Mouse (Mus musculus) embryonic fibroblast, embryonic 13.5 days (primary cell): ENCODE data around the gene Olfr904. TPM values are rescaled to one million over a fixed set of nuclear protein-coding genes. Genes with fewer than 3 reads are reported as not detected.
"Not testable (repeated sequence)": the region's sequence is repeated elsewhere in the genome, so short reads cannot be mapped to it uniquely, and the experiment has no call there.

ENCODE experiments used
- H3K27ac ChIP-seq: 2 replicates; pipeline ENCODE4 v1.5.1; 2012; ENCODE audit warnings: low read length, control low read depth, inconsistent platforms; ENCODE audit not compliant: insufficient read depth
- H3K4me1 ChIP-seq: 2 replicates; pipeline ENCODE4 v1.6.1; 2011; ENCODE audit warnings: low read length; ENCODE audit not compliant: control insufficient read depth, insufficient read depth
- H3K4me3 ChIP-seq: 2 replicates; pipeline ENCODE4 v1.5.1; 2011; ENCODE audit warnings: mild to moderate bottlenecking, control low read depth, low read length; ENCODE audit not compliant: insufficient read depth
- CTCF ChIP-seq: IDR thresholded peaks from 2 replicates; pipeline ENCODE4 v1.5.1; 2011; ENCODE audit warnings: mild to moderate bottlenecking, control low read depth, low read length, moderate library complexity, borderline replicate concordance; ENCODE audit not compliant: insufficient read depth
- POLR2A ChIP-seq: IDR thresholded peaks from 2 replicates; pipeline ENCODE4 v1.6.1; 2011; ENCODE audit warnings: low read depth, mild to moderate bottlenecking, control low read depth, low read length, moderate library complexity
- polyA plus RNA-seq: library from polyadenylated mRNA; stranded (reverse); fragments of >200 nt; gene quantifications from 2 replicates; pipeline ENCODE4 v1.2.4, GENCODE M21; 2011; ENCODE audit warnings: low read depth; ENCODE audit not compliant: missing spikeins, insufficient read length

Gene Olfr904
- not detected in 2 replicates for polyA plus RNA-seq

- H3K27ac ChIP-seq = no peak within 1 kb of the TSS
- no peak within 1 kb of the TSS for H3K4me3 ChIP-seq
- no peak for TF ChIP-seq CTCF
- TF ChIP-seq POLR2A = no peak
- H3K4me1 ChIP-seq = no peaks in the 10 kb centered on the region
These were observed at the start of gene Olfr904 for GRCm38 (mm10) chr9:38462844-38463243. Gene Olfr904, plus strand, starts transcription at chr9:38463144.

GRCm38 (mm10) chr9:38413502-38413901, 49.4 kb upstream of the Olfr904 start:
- not testable (repeated sequence) for H3K4me1 ChIP-seq, H3K4me3 ChIP-seq, H3K27ac ChIP-seq

DNA sequence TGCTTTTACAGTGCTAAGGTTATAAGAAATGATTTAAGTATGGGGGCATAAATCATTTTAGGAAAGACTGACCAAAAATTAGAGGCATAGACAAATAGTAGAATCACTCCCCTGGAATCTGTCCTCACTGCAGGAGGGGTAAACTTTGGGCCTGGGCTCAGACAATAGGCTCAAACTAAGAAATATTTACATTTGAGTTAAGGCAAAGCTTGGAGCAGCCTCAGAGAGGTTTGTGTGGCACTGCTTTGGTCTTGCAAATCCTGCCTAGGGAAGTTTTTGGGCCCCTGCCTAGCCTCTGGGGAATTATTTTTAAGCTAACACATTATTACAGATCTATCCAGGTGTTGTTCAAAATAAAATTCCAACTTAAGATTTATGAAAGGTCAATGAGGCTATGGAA, 39.1 kb upstream of the Olfr904 start:
- no peak overlapping the region for H3K27ac ChIP-seq
- H3K4me1 ChIP-seq = no peaks in the 10 kb centered on the region
- no peak for TF ChIP-seq POLR2A
- TF ChIP-seq CTCF = no peak
- no peak overlapping the region for H3K4me3 ChIP-seq

GRCm38 (mm10) chr9:38427026-38427425, 35.9 kb upstream of the Olfr904 start:
- TF ChIP-seq CTCF (no peak), POLR2A (no peak)
- H3K27ac ChIP-seq = no peak overlapping the region
- H3K4me3 ChIP-seq = no peak overlapping the region

DNA sequence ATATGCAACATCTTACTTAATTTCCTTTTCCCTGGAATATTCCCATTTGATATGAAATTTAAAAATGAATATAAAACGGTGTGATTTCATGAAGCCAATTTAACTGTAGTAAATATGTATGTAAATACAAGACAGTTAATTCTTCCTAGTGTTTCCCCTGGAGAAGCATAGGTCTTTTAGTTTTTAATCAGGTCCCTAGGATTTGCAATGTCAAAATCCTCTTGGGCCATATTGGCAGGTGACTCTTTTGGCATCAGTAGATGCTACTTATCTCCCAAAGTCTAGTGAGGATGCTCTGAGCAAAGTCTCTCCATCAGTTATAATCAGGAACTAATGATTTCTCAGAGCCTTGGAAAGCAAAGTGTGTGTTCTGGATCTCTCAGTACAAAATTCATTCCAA, 33.8 kb upstream of the Olfr904 start, which contains the start of gene Olfr901:
Olfr901 (plus strand) TSS at position 301 of the 400 bp plus-strand sequence.
- Histone ChIP-seq H3K4me3 (no peak within 1 kb of the TSS), H3K4me1 (no peaks in the 10 kb centered on the region), H3K27ac (no peak within 1 kb of the TSS)
- TF ChIP-seq POLR2A (no peak), CTCF (no peak)

More at GRCm38 (mm10) chr9:38427026-38427425, 35.9 kb upstream of the Olfr904 start:
- no peaks in the 10 kb centered on the region for H3K4me1 ChIP-seq

DNA sequence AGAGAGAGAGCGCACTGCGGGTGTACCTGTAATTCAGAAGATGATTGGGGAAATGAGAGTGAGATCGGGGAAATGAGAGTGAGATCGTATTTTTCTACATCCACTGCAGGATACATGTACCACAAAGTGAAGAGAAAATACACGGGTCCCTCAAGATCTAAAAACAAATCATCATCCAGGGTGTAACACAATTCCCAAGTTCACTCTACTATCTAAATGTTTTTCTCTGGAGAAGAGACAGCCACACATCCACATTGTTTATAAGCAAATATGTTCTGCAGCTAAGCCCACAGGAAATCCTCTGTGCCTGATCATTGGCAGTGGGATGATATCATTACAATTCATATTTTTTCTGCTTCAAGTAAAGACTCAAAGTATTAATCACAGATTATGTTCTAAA, 15.6 kb upstream of the Olfr904 start, which contains the start of gene Olfr902:
Olfr902 (plus strand) TSS at position 301 of the 400 bp plus-strand sequence.
- no peaks in the 10 kb centered on the region for H3K4me1 ChIP-seq
- TF ChIP-seq POLR2A (no peak), CTCF (no peak)
- no peak within 1 kb of the TSS for H3K4me3 ChIP-seq
- no peak within 1 kb of the TSS for H3K27ac ChIP-seq

DNA sequence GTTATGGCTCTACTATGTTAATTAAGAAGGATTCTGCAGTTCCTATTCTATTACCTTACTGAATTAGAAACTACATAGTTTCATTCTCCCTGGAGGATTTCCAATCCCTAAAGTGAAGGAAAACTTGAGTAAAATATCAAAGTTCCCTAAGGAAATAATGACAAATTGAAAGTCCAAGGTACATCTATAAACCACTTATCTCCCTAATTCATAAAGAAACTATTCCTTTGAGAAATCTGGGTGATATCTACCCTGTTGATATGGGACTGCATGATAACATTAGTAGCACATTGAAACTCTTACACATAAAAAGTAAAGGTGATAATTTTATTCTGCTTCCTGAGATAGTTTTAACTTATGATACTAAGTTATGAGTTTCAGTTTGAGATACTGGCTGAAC, 7.9 kb downstream of the Olfr904 start, which contains the start of gene Olfr905:
Olfr905 (plus strand) TSS at position 301 of the 400 bp plus-strand sequence.
- Histone ChIP-seq H3K27ac (no peak within 1 kb of the TSS), H3K4me3 (no peak within 1 kb of the TSS), H3K4me1 (no peaks in the 10 kb centered on the region)
- TF ChIP-seq POLR2A (no peak), CTCF (no peak)

GRCm38 (mm10) chr9:38486785-38487184, 23.8 kb downstream of the Olfr904 start, which contains the start of gene Olfr906:
Gene Olfr906, plus strand, starts transcription at chr9:38487085.
- TF ChIP-seq POLR2A = no peak
- no peak for TF ChIP-seq CTCF
- no peak within 1 kb of the TSS for H3K4me3 ChIP-seq
- no peaks in the 10 kb centered on the region for H3K4me1 ChIP-seq
- H3K27ac ChIP-seq = no peak within 1 kb of the TSS

DNA sequence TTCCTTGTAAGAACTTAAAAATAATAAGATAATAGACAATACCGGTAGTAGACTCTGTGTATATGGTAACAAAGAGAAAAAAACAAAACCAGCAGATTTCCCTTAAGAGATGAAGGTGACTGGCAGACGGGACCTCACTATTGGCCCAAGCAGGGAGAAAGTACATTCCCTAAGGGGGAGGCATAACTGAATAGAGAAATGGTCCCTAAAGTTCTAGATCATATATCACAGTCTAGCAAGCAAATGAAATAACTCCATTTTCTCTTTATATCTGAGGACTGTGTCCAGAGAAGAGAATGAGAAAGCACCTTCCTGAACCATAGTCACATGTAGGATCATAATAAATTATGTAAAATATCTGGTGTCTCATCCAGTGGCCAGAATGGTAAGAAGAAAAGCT, 32.6 kb downstream of the Olfr904 start, which contains the start of gene Olfr907:
Olfr907 (plus strand) TSS at position 301 of the 400 bp plus-strand sequence.
- TF ChIP-seq CTCF = no peak
- TF ChIP-seq POLR2A = no peak
- H3K4me3 ChIP-seq = no peak within 1 kb of the TSS
- no peaks in the 10 kb centered on the region for H3K4me1 ChIP-seq
- H3K27ac ChIP-seq = no peak within 1 kb of the TSS

- H3K27ac ChIP-seq = no peak overlapping the region
- no peak overlapping the region for H3K4me3 ChIP-seq
- no peaks in the 10 kb centered on the region for H3K4me1 ChIP-seq
- TF ChIP-seq CTCF (no peak), POLR2A (no peak)
These were observed 49.4 kb downstream of the Olfr904 start for GRCm38 (mm10) chr9:38512353-38512752.

Other genes starting within 250 kb of the Olfr904 start
- not detected in 2 replicates for gene Olfr894, start 245.1 kb upstream of the Olfr904 start, polyA plus RNA-seq
- gene Olfr143, start 210.4 kb upstream of the Olfr904 start, polyA plus RNA-seq = not detected in 2 replicates
- not detected in 2 replicates for gene Olfr895, start 195.3 kb upstream of the Olfr904 start, polyA plus RNA-seq
- not detected in 2 replicates for gene Olfr896-ps1, start 172.0 kb upstream of the Olfr904 start, polyA plus RNA-seq
- gene Olfr25, start 134.1 kb upstream of the Olfr904 start, polyA plus RNA-seq = not detected in 2 replicates
- gene Olfr898, start 114.7 kb upstream of the Olfr904 start, polyA plus RNA-seq = not detected in 2 replicates
- not detected in 2 replicates for gene Olfr250, start 96.2 kb upstream of the Olfr904 start, polyA plus RNA-seq
- not detected in 2 replicates for gene Olfr251, start 86.1 kb upstream of the Olfr904 start, polyA plus RNA-seq
- gene Olfr147, start 61.4 kb upstream of the Olfr904 start, polyA plus RNA-seq = not detected in 2 replicates
- not detected in 2 replicates for gene Olfr901, start 33.7 kb upstream of the Olfr904 start, polyA plus RNA-seq
- not detected in 2 replicates for gene Olfr902, start 15.5 kb upstream of the Olfr904 start, polyA plus RNA-seq
- gene Olfr905, start 8.0 kb downstream of the Olfr904 start, polyA plus RNA-seq = 0.12 and 0.32 TPM in 2 replicates
- gene Olfr906, start 23.9 kb downstream of the Olfr904 start, polyA plus RNA-seq = not detected in 2 replicates
- gene Olfr907, start 32.7 kb downstream of the Olfr904 start, polyA plus RNA-seq = not detected in 2 replicates
- not detected in 2 replicates for gene Olfr911-ps1, start 58.4 kb downstream of the Olfr904 start, polyA plus RNA-seq
- not detected in 2 replicates for gene Olfr910, start 74.7 kb downstream of the Olfr904 start, polyA plus RNA-seq
- 0.18 TPM in 1 of 2 replicates, not detected in the other for gene Olfr912, start 117.0 kb downstream of the Olfr904 start, polyA plus RNA-seq
- not detected in 2 replicates for gene Olfr913, start 129.6 kb downstream of the Olfr904 start, polyA plus RNA-seq
- gene Olfr914, start 142.0 kb downstream of the Olfr904 start, polyA plus RNA-seq = not detected in 2 replicates
- gene Olfr916, start 196.7 kb downstream of the Olfr904 start, polyA plus RNA-seq = not detected in 2 replicates
- not detected in 2 replicates for gene Olfr917, start 202.7 kb downstream of the Olfr904 start, polyA plus RNA-seq
- not detected in 2 replicates for gene Olfr918, start 211.5 kb downstream of the Olfr904 start, polyA plus RNA-seq
- gene Olfr919, start 240.5 kb downstream of the Olfr904 start, polyA plus RNA-seq = not detected in 2 replicates